Mouse (Mus musculus) gastrocnemius, postnatal 14 days (tissue): ENCODE data around the gene AI413582. TPM values are rescaled to one million over a fixed set of nuclear protein-coding genes. Genes with fewer than 3 reads are reported as not detected.

Source experiments
- DNase-seq: peaks from one replicate; pipeline ENCODE4 v3.0.0; 2021; ENCODE audit warnings: mixed read lengths
- intact Hi-C: fragments of 180-260 bp; cut with DNase I; formaldehyde crosslinking; loops from one replicate; pipeline ENCODE4 v1.15.1; 2025; ENCODE audit warnings: low total_unique reads
- total RNA-seq, 2 experiments: library from RNA; stranded (reverse); gene quantifications; 2 replicates each; pipeline ENCODE4 v1.2.3; 2021

The AI413582 gene
- total RNA-seq, 2 experiments from 2014 or later = 2.6 to 4.4 TPM

GRCm38 (mm10) chr17:27583185-27583894, 17.8 kb upstream of the AI413582 start:
- intact Hi-C loops = no loop called here
- DNase-seq = no peak

GRCm38 (mm10) chr17:27580392-27581068, 15.0 kb upstream of the AI413582 start:
- intact Hi-C loops = no loop called here
- DNase-seq = no peak

DNA sequence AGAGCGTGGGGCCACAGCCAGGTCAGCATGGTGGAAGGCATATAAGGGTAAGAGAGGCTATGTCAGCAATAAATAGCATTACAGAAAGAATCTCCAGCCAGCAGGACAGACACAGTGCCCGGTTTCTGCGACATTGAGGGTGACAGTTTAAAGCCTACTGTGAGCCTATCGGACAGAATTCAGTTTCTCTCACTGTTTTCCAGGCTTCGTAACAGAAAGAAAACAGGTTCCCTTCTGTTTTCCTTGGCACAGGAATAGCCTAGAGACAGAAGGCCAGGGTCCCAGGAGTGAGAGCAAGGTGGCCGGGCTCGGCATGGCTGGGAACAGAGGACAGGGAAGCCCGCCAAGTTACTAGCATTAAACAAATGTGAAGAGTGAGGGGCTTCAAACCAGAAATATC, 14.3 kb upstream of the AI413582 start:
- intact Hi-C loops = no loop called here
- no peak for DNase-seq

DNA sequence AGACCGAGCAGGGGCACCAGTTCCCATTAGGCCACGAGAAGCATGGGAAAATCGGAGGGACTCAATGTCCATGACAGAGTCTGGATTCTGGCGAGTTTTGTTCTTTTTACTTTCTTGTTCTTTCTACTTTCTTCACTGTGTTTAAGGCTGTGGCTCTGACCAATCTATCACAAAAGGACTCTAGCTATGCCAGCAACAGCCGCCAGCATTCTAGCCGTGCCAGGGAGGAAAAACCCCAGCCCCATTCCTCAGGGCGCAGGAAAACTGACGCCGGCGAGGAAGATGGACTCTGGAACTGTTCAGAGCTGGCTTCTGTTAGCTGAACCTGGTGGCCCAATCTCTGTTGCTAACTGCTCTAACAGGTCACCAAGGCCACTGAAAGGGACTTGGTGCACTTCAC, 12.9 kb upstream of the AI413582 start:
- no peak for DNase-seq
- intact Hi-C loops = no loop called here

DNA sequence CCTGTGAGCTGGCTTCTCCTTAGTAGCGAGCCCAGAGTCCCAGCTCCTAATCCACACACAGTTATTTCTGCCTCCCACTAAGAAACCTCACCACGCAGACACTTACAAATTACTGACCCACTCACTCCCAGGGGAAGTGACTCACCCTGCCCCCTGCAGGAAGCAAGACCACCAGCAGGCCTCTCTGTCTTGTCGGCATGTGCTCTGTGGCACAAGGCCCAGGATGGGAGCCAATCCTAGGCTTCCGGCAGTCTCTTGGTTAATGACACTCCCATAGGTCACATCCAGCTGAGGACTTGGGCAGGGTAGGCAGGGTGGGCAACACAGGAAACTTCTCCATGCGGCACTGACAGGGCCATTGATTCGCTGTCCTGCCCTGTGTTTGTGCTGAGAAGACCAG, 11.9 kb upstream of the AI413582 start:
- intact Hi-C loops = no loop called here

GRCm38 (mm10) chr17:27576056-27576455, 10.5 kb upstream of the AI413582 start:
- intact Hi-C loops = no loop called here
- DNase-seq = no peak

More for the DNA sequence above, 11.9 kb upstream of the AI413582 start:
- no peak for DNase-seq

DNA sequence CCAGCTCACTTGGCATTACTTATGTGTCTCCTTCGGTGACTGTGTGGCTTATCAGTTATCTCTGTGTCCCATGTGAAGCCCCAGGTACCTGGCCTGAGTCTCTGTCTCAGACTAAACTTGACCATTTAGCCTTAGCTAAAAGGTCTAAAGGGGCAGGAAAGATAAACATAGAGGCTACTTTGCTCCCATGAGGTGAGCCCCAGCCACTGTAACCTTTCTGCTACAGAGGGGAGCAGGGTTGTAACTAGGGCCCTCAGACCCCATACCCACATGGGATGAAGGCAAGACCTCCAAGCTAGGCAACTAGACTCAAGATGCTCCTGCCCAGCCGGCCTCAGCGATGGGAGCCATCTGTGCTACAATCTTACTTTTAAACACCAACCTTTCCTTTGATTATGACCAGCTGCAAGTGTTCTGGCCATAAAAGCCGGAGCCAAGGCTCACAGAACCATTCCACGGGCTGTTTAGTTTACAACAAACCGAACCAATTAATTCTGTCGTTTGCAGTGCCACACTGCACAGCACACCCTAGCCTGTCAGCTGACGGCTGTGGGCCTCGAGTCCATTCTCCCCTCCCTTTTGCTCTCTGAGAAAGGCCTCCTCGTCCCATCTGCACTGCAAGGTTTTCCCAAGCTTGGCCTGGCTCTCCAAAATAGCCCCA, 9.7 kb upstream of the AI413582 start:
- no peak for DNase-seq
- intact Hi-C loops = no loop called here

GRCm38 (mm10) chr17:27574470-27575115, 9.0 kb upstream of the AI413582 start:
- DNase-seq = peak; percentile 88
- intact Hi-C loops = no loop called here

GRCm38 (mm10) chr17:27573772-27574320, 8.3 kb upstream of the AI413582 start:
- intact Hi-C loops = no loop called here

DNA sequence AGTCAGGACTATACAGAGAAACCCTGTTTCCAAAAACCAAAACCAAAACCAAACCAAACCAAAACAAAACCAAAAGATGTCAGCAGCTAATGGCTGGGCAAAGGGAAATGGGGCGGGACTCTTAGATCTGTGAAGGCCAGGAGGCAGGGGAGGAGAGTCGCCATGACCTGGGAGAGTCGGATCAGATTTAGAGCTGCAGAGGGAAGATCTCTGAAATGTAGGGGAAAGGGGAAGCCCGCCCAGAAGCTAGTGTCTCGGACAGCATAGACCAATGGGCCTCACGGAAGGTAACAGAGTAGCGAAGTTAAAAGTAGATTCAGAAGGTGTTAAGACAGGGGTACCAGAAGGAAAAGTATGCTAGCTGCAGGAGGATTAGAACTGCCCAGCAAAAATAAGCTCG, 5.8 kb upstream of the AI413582 start:
- no peak for DNase-seq
- intact Hi-C loops = no loop called here

More at GRCm38 (mm10) chr17:27573772-27574320, 8.3 kb upstream of the AI413582 start:
- DNase-seq = no peak

GRCm38 (mm10) chr17:27568228-27568627, 2.7 kb upstream of the AI413582 start:
- intact Hi-C loops = loop anchor here (5.0 kb wide), 1 partner anchor 64 kb away; no protein-coding TSS in a partner anchor
- DNase-seq = no peak

DNA sequence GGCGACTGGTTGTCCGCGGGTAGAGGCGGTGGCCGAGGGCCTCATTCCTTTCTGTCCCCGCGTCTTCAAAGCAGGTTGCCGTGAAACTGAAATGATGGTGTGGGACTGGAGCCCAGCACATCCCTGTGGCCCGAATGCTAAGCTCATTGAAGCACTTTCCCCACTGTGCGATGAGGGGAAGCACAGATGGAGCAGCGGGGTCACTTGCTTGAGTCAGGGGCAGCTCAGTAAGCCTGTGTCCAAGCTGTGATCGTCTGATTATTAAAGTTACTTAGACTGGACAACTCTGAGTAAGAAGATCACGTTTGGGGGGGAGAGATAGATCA, 349 bp upstream of the AI413582 start:
- intact Hi-C loops = loop anchor here (5.0 kb wide), 1 partner anchor 66 kb away; no protein-coding TSS in a partner anchor
- no peak for DNase-seq

GRCm38 (mm10) chr17:27564391-27565162, 979 bp downstream of the AI413582 start:
- intact Hi-C loops = loop anchor here (5.0 kb wide), 1 partner anchor 68 kb away; no protein-coding TSS in a partner anchor
- DNase-seq = no peak

DNA sequence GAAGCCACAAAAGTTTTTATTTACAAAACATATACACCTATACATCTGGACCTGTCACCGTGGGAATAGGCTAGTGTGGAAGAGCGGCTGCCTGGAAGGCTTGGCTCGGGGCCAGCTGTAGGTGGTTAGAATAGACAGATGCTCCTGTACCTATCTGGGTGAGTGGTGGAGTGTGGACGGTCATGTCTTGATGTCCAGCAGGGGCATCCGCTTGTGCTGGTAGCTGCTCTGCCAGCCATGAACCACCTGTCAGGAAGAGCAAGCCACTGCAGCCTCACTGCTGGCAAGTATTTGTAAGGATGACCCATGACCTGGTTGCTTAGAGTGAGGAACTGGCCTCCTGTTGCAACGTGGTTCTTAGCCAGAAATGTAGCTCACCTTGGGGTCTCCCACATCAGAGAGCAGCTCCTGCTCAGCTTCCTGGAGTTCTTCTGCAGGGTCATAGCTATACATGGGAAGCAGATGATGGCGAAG, 1.7 kb downstream of the AI413582 start:
- intact Hi-C loops = no loop called here
- DNase-seq = no peak

DNA sequence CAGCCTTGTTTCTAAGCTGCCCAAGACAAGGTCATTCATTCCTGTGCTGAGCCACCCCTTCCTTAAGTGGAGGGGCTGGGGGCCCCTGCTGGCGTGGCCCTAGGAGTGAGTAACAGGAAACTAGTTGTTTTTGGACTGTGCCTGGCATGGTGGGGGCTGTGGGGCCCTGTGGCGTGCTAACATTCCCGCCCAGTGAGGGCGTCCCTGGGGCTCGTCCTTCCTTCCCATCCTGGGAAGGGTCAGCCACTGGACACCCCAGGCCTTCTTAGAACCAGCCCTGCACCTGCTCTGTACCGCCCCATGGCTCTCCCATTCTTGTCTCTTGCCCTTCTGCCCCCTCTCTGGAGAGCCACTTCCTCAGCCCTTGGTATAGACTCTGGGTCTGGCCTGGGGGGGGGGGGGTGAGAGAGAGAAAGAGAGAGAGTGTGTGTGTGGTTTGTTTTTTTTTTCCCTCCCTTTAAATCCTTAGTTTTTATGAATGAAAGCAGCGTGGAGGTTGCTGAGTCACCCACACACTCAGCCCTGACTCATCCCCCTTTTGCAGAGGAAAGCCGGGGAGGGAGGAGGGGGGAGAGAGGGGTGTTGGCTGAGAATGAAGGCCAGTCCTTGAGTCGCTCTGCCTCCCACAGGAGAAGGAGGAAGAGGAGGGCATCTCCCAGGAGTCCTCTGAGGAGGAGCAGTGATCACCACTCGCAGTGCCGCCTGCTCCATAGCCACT, 3.6 kb downstream of the AI413582 start:
- no peak for DNase-seq
- intact Hi-C loops = no loop called here

DNA sequence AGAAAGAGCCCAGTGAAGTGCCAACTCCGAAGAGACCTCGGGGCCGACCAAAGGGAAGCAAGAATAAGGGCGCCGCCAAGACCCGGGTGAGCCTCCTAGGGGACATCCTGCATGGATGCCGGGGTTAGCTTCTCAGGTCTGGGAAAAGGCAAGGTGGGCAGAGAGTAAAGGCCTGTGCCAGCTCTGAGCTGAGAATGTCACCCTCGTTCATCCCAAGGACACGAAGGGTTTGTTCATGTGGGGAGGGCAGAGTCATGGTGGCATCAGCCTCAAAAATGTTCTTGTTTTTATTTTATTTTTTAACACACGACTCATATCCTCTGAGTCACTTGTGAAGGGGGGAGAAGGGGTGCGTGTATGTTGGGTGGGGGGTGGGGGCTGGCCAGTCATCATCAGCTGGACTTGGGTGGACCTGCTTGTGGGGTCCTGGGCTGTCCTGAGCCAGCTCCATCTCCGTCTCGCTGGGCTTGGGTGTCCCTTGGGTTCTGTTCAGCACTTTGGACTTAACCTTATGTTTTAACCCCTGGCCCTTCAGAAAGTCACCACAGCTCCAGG, 4.6 kb downstream of the AI413582 start:
- no peak for DNase-seq
- intact Hi-C loops = no loop called here

DNA sequence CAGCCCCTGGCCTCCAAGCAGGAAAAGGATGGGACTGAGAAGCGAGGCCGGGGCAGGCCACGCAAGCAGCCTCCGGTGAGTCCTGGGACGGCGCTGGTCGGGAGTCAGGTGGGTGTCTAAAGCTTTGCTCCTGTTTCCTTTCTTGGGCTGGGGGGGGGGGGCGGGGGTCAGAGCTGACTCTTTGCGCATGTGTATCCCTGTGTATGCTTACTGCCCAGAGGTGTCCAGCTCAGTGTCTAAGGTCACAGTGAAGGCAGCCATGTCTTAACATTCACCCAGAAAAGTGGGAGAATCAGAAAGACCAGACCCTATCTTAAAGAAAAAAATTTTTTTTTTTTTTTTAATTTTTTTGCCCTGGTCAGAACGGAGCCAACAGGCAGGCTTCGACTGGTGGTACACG, 6.0 kb downstream of the AI413582 start:
- DNase-seq = no peak
- intact Hi-C loops = no loop called here

- DNase-seq = no peak
These were observed 6.7 kb downstream of the AI413582 start for GRCm38 (mm10) chr17:27558845-27559244.

More at GRCm38 (mm10) chr17:27558845-27559244, 6.7 kb downstream of the AI413582 start:
- intact Hi-C loops = no loop called here
